Mouse (Mus musculus): ENCODE data around the gene Nme4.
A peak's percentile ranks its signal among the peaks of the same experiment; 100 is the strongest.

Gene Nme4

GRCm38 (mm10) chr17:26113181-26113948 lies 18.0 kb upstream of the Nme4 start, which contains the start of gene Tmem8:
TSS of gene Tmem8 (plus strand) at chr17:26113299.
- peak; percentile 84 for DNase-seq

GRCm38 (mm10) chr17:26112751-26113150 lies 17.3 kb upstream of the Nme4 start:
- no peak for DNase-seq

GRCm38 (mm10) chr17:26111722-26112121 lies 16.3 kb upstream of the Nme4 start:
- no peak for DNase-seq

- no peak for DNase-seq
Observed at GRCm38 (mm10) chr17:26111024-26111423, 15.6 kb upstream of the Nme4 start.

- DNase-seq = no peak
Observed at GRCm38 (mm10) chr17:26110156-26110555, 14.8 kb upstream of the Nme4 start.

GRCm38 (mm10) chr17:26105619-26106018 lies 10.2 kb upstream of the Nme4 start:
- DNase-seq = no peak

- DNase-seq = no peak
Observed at GRCm38 (mm10) chr17:26101478-26101877, 6.1 kb upstream of the Nme4 start.

GRCm38 (mm10) chr17:26100166-26100565 lies 4.8 kb upstream of the Nme4 start:
- DNase-seq = no peak

- peak; percentile 65 for DNase-seq
Observed at GRCm38 (mm10) chr17:26099316-26099715, 3.9 kb upstream of the Nme4 start.

- no peak for DNase-seq
Observed at GRCm38 (mm10) chr17:26098461-26098860, 3.1 kb upstream of the Nme4 start.

- no peak for DNase-seq
Observed at GRCm38 (mm10) chr17:26094531-26095110, 781 bp downstream of the Nme4 start.

GRCm38 (mm10) chr17:26089905-26090632 lies 5.3 kb downstream of the Nme4 start, which contains the start of gene Decr2:
TSS of gene Decr2 (minus strand) at chr17:26090337.
- peak; percentile 92 for DNase-seq

GRCm38 (mm10) chr17:26087059-26087564 lies 8.3 kb downstream of the Nme4 start:
- DNase-seq = no peak

- no peak for DNase-seq
Observed at GRCm38 (mm10) chr17:26080867-26081266, 14.5 kb downstream of the Nme4 start.

- DNase-seq = no peak
Observed at GRCm38 (mm10) chr17:26078851-26079250, 16.6 kb downstream of the Nme4 start.

- DNase-seq = no peak
Observed at GRCm38 (mm10) chr17:26075246-26075645, 20.2 kb downstream of the Nme4 start.

- no peak for DNase-seq
Observed at GRCm38 (mm10) chr17:26070136-26070535, 25.3 kb downstream of the Nme4 start.

- DNase-seq = peak; percentile 88
Observed at GRCm38 (mm10) chr17:26068831-26069739, 26.3 kb downstream of the Nme4 start, which contains the start of gene Rab11fip3. TSS of gene Rab11fip3 (minus strand) at chr17:26069555.

- DNase-seq = no peak
Observed at GRCm38 (mm10) chr17:26068024-26068830, 27.2 kb downstream of the Nme4 start.

GRCm38 (mm10) chr17:26066488-26067020 lies 28.8 kb downstream of the Nme4 start:
- DNase-seq = no peak

GRCm38 (mm10) chr17:26064916-26065315 lies 30.5 kb downstream of the Nme4 start:
- no peak for DNase-seq

All from cerebellum, adult 9-10 months (tissue).